Mouse (Mus musculus) MN1 (cell line): ENCODE data around the gene Slc22a14.
"Not testable (repeated sequence)": the region's sequence is repeated elsewhere in the genome, so short reads cannot be mapped to it uniquely, and the experiment has no call there.

Experiments
- DNase-seq: peaks from one replicate; pipeline ENCODE4 v3.0.0-alpha.2; 2016; ENCODE audit warnings: low spot score

Gene Slc22a14

DNA sequence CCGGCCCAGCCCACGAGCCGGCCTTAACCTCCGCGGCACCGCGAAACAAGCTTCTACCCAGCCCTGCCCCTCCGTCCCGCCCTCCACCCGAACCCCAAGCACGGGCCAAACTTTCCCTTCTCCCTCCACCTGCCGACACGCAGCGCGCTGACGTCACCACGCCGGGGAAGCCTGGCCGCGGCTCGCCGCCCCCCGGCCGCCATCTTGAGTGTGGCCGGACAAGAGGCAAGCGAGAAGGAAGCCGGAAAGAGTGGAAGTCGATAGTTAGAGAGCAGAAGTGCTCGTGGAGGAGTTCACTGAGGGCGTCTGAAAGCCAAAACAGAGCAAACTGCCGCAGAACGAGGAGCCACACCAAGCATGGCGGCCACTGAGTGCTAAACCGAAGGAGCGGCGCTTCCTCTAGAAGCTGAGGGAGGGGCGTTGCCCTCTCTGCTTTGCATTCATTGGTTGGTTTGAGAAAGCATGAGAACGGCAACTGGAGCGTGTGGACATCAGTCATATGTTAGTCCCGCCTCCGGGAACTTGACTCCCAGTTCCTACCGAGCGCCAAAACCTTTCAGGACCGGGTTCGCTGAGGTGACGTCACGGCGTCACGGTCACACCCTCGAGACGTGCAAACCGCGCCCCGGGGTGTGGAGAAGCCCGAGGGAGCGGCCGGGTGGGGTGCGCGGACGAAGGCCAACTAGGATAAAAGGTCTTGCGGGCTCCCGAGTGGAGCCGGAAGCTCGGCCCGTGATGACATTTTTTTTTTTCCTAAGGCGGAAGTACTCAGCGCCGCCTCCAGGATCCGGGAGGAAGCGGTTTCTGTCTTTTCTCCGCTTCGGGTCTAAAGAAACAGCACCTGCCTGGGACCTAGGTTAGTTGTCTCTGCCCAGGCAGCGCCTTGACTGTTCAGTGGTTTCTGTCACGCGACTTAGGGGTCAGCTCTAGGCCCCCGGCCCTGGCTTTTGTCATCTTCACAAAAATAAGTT lies 42.8 kb downstream of the Slc22a14 start, which contains the start of gene Oxsr1:
Gene Oxsr1 (minus strand): TSS at position 139 of the 971 bp plus-strand sequence.
- peak; percentile 99 for DNase-seq

DNA sequence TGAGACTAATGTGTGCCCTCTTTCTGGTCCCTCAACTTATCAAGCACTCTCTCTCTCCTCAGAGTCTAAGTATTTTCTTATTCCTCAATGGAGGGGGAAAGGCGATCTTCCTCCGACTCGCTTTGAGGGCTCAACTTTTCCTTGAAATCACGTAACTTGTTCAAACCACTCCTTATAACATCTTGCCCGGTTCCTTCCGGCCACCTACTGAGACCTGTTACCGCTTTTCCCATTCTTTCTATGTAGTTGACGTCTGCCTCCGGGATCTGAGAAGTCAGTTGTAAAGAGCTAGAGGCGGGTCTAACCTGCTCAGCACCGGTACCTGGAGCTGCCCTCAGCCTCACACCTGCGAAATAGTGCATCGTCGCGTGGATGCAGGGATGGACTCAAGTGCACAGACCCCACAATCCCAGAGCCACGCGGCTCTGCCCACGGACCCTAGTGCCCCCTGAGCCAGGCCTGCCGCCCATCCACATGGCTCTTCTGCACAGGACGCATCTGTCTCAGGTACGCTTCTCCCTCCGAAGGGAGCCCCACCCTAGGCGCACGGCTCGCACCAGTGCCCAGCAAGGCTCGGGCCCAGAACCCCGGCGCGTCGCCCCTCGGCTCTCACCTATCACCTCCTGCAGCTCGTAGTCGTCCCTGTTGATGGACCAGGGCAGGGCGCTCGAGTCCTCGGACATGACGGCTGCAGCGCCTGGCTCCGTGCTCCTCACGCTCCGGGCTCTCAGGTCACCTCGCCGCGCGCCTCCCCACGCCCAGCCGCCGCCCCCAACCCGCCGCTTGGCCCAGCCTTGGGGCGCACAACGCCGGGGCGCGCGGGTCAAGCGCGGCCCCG lies 43.7 kb downstream of the Slc22a14 start:
- DNase-seq = no peak

DNA sequence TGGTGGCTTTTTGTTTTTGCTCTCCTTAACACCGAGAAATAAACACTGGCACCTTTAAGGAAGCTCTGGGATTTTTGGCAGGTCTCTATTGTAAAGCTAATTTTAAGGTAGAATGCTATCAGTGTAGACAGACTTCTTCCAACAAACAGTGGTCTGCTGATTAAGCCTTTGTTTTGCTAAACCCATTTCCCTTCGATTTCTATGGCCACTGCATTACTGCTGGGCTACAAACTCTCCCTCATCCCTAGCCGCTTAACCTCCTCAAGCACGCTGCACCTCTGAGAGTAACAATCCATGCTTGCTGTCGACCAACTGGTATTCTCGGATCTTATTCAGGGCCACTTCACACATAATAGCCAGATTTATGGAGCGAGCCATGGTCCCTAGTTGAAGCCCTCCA lies 44.4 kb downstream of the Slc22a14 start:
- DNase-seq = no peak

DNA sequence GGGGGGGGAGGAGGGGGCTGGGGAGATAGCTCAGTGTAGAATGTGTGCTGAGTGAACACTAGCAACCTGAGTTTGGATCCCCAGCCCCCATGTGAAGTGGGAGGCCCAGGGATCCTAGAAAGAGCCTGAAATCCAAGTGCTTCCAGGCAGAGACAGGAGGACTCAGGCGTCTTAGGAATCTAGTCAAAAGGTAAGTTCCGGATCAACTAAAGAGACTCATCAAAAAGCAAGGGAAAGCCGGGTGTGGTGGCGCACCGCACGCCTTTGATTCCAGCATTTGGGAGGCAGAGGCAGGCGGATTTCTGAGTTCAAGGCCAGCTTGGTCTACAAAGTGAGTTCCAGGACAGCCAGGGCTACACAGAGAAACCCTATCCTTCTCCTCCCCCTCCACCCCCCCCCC lies 44.9 kb downstream of the Slc22a14 start:
- no peak for DNase-seq

DNA sequence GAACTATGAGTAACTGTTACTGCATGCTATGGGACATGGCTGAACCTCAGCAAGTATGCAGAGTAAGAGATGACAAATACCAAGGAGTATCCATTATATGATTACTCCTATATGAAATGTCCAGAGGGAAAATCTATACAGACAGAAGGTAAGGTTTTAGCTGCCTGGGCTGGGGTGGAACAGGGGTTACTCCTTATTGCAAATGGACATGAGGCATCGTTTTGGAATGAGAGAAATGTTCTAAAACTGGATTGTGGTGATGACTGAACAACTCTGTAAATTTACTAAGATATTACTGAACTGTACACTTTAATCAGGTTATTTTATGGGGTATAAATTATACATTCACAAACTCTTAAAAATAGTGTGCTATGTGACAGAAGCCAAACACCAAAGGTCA lies 46.5 kb downstream of the Slc22a14 start:
- no peak for DNase-seq

DNA sequence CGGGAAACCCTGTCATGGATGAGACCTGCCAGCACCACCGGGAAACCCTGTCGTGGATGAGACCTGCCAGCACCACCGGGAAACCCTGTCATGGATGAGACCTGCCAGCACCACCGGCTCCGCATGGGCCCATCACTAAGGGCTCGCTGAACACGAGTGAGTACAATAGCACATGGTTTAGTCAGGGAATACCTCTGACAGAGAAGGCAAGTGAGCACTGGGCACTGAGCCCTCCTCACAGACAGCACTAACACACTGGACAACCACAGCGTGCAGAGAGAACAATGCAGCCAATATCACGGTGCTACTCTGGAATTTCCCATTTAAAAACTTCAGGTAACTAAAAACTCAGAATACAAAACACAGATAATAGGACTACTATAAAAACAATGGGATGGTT lies 52.3 kb downstream of the Slc22a14 start:
- DNase-seq = no peak

DNA sequence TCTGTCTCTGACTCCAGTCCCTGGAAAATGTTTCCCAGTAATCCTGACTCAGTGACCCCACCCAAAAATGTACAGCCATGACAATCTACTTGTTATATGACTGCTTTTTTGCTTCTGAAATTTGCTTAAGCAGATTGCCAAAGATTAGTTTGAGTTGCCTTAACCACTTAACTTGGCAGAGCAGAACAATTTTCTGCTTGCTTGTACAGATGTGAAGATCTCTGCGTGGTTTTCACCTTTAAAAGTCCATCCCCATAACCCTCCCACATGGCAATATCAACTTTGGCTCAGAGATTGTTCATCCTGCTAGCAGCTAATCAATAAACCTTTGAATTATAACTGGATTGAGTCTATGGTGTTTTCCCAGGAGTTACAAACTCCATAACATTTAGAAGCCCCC lies 56.3 kb downstream of the Slc22a14 start:
- DNase-seq = no peak

DNA sequence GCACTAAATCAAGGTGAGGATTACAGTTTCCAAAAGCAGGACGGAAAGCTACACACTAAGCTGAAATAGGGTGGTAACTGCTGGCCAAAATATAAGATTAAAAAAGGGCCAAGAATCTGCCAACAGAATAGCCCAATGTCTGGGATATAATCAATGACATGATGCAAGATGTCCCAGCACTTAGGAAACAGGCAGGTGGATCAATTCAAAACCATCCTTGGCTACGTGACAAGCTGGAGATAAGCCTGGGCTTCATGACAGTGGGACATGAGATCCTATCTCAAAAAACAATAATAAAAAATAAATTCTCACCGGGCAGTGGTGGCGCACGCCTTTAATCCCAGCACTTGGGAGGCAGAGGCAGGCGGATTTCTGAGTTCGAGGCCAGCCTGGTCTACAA lies 59.5 kb downstream of the Slc22a14 start:
- DNase-seq = no peak

DNA sequence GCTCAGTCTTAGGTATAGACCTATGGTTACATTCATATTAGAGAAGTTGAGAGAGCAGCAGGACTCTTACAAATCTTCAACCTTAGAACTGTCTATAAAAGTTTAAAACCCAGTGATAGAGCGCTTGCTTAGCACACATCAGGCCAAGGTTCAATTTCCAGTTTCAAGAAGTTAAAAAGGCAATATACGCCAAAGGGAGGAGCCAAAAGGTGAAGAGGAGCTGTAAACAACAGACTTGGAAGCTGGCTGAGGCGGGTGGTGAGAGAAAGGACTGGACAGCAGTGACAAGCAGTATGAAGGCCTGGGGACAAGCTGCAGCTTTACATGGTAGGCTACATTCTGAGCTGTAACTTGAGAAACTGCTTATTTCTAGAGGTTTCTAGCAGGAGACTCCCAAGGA lies 66.8 kb downstream of the Slc22a14 start:
- no peak for DNase-seq

DNA sequence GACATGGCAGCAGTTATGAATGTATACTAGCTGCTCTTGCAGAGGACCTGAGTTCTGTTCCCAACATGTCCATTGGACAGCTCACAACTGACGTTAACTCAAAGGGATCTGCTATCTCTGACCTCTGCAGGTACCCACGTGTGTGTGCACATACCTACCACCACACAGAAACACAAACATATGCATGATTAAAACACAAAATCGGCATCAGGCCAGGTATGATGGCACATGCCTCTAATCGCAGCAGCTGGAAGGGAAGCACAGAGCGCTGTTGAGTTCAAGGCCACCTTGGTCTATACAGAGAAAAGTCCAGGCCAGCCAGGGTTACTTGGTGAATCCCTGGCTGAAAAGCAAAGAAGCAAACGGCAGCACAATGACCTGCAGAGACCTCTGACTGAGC lies 67.7 kb downstream of the Slc22a14 start:
- DNase-seq = no peak

DNA sequence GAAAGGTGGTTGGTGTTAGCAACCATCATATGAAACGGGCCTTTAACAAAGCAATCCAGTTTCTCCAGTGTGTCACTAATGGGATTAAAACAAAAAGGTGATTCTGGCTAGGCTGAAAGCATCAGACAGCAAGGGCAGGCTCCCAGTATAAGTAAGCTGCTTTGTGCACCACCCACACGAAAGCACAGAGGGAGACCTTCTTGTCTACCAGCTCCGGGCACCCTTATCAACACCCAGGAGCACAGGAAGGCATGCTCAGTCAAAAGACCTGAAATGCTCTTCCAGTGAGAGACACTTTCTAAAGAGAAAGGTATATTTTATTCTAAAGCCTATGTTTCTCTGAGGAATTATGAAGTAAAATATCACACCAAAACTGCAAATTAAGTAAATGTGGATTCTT lies 74.6 kb downstream of the Slc22a14 start:
- DNase-seq = no peak

DNA sequence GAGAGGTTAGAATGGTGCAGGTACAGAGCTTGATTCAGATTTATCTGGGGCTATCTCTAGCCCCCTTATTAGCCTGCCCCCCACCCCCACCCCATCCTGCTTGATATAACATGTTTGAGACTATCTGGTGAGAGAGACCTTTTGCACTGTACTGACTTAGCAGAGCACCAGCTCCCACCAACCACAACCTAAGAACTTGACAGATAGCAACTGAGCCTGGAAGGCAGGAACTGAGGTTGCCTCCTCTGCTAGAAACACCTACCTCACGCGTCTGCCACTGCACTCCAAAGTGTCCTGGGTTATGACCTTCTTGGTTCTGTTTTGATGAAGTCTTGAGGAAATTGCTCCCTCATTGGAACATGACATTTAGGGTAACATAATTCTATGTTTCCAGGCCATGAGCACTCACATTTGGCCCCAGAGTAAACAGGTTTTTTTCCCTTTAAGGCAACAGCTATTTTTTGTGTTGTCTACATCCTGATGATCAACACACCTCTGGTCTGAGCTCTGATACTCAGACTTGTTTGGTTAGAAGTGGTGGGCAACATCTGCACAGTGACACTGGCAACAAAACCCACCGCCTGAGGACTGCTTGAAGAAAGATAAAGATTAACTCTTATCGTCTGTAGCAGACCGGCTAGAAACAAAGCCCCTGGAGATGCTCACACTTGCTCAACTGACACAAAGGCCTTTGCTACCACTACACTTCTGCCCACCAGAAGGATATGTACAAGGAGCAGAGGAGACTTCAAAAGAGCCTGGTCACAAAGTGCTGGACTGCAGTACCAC lies 84.3 kb downstream of the Slc22a14 start:
- DNase-seq = no peak

DNA sequence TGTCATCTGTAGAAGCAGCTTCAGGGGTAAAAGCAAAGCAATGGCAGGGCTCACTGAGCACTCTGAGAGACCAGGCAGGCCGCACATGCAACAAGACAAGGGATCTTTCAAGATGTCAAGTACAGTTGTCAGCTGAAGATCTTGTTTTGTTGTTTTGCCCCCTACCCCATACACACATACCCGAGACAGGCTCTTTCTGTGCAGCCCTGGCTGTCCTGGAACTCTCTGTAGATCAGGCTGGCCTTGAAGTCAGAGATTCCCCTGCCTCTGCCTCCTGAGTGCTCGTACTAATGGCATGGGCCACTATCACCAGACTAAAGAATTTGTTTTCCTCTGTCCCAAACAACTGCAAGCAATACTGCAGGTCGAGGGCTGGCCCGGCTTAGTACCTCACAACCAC lies 87.3 kb downstream of the Slc22a14 start:
- no peak for DNase-seq

DNA sequence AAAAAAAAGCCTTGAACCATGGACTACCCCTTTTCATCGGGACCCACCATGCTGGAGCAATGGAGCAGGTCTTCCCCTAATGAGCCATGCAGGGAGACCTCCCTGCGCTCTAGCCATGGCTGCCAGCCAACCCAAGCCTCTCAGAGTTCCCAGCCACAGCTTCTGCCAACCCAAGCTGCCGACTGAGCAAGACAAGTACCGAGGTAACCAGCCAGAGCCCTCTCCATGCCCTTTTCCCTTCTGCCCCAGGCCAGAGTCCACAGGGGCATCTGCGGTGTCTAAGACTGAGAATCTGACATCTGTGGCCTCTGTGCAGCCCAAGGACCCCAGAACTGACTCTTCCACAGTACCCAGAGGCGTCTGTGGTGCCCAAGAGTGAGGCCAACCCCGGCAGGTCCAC lies 89.0 kb downstream of the Slc22a14 start:
- no peak for DNase-seq

DNA sequence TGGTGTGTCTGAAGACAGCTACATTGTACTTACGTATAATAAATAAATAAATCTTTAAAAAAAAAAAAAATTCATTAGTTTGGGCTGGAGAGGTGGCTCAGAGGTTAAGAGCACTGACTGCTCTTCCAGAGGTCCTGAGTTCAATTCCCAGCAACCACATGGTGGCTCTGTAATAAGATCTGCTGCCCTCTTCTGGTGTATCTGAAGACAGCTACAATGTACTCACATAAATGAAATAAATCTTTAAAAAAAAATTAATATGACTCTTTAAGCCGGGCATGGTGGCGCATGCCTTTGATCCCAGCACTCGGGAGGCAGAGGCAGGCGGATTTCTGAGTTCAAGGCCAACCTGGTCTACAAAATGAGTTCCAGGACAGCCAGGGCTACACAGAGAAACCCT lies 90.5 kb downstream of the Slc22a14 start:
- not testable (repeated sequence) for DNase-seq

DNA sequence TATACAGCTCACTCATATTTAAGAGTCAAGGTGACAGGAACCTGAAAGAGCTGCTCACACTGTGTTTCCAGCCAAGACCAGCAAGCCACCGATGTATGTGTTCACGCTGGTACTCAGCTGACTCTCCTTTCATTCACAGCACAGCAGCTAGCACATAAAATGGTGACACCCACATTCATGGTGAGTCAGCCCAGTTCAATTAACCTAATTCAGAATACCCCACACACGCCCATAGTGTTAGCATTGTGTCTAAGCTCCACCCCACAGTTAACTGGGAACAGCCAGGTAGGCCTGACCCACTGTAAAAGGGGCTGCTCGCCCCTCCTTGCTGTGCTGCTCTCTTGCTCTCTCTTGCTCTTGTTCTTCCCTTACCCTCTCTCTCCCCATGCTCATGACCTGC lies 93.9 kb downstream of the Slc22a14 start:
- no peak for DNase-seq

DNA sequence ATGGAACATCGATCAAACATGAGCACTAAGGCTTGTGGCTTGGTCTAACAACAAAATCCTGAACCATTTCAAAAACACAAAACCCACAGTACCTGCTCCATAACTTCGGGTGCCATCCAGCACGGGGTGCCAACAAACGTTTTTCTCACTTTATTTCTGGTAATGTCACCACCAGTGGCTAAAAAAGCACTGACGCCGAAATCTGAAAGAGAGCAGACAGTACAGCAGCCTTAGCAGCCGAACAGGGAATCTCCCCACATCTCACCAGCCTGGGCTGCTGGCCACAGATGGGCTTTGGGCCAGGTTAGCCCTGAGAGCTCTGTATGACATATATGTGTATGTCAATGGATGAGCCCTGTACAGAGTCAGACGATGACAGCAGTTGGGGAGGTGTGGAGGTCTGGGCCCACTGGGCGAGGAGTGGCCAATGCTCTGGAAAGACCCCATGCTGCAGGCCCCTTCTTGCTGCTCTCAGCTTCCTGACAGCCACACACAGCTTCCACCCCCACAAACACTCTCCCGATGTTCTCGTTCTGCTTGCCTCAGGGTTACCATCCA lies 96.7 kb downstream of the Slc22a14 start:
- no peak for DNase-seq

DNA sequence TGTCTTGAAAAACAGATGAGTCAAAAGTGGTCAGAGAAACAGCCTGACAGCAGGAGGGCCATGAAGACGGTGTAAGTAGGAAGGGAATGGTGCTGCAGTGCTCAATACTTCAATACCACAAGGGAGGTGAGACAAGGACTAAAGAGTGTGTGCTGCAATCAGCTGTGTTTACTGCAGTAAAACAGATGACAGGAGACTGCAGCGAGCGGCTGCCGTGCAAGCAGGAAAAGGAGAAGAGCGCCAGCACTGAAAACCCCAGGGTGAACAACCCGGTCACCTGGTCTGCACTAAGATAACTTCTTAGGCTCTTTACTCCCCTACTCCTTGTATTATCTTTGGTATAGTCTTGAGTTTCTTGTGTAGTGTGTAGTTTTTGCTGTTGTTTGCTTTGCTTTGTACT lies 97.2 kb downstream of the Slc22a14 start:
- no peak for DNase-seq

DNA sequence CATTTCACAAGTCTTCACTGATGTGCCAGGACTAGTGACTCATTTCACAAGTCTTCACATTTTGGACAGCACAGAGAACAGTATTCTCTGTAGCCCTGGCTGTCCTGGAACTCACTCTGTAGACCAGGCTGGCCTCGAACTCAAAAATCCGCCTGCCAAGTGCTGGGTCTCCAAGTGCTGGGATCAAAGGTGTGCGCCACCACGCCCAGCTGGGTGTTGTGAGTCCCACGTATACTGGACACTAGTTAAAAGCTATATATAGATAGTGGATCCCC lies 99.3 kb downstream of the Slc22a14 start:
- not testable (repeated sequence) for DNase-seq

DNA sequence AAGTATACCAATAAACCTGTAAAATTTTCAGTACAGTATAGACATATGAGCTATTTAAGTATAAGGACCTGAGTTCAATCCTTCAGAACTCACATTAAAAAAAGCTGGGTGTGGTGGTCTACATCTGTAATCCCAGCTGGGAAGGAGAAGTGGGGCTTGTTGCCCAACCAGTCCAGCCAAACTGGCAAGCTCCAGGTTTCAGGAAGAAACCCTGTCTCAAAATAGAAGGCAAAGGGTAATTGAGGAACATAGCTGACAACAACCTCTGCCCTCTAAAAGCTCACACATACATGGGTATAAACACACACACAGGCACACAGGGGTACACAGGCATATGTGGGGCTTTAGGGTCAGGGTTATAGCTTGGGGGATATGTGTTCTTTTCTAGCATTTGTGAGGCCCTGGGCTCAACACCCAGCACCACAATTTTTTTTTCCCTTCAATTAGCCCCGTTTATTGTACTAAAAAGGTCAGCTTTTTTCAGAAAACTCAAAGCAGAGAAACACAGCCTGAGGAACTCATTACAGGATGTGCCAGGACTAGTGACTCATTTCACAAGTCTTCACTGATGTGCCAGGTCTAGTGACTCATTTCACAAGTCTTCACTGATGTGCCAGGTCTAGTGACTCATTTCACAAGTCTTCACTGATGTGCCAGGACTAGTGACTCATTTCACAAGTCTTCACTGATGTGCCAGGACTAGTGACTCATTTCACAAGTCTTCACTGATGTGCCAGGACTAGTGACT lies 99.8 kb downstream of the Slc22a14 start:
- not testable (repeated sequence) for DNase-seq

DNA sequence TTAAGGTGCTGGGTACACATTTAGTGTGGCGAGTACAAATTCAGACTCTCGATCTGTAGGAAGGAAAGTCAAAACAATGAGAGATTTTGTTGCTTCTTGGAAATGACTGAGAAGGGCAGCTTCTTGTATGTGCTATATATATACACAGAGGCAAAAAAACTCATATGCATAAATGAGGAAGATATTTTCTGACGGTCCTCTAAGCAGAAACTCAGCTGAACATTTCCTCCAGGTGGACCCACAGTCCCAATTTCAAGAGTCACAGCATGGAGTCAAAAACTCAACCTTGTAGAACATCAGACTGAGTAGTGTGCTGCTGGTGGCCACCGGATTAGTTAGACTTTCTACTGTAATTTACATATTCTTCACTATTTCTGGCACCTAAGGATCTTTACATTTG lies 102.3 kb downstream of the Slc22a14 start:
- no peak for DNase-seq
